Mouse (Mus musculus): ENCODE results near the gene Odf2. TPM values are rescaled to one million over a fixed set of nuclear protein-coding genes. Genes with fewer than 3 reads are reported as not detected.
A peak's percentile ranks its signal among the peaks of the same experiment; 100 is the strongest.

Odf2 gene
- total and polyA plus RNA-seq, 3 experiments, result 35.4 to 54.6 (median 48.6) TPM

GRCm38 (mm10) chr2:29869646-29870451 is 19.2 kb upstream of the Odf2 start (continued):
- no peak for TF ChIP-seq E2F4 (IDR thresholded peaks at IDR 0.05; ENCODE audit: insufficient replicate concordance, low read depth, low read length)
- TF ChIP-seq NELFE (IDR thresholded peaks at IDR 0.05; ENCODE audit: low read depth, low read length), result no peak
- TF ChIP-seq USF1 (IDR thresholded peaks at IDR 0.05; ENCODE audit: low read depth, low read length), result no peak
- peak; percentile 52; the same call in 1 of the 2 replicates for TF ChIP-seq RCOR1 (conservative IDR thresholded peaks at IDR 0.05; ENCODE audit: low read depth, low read length)
- no peak for TF ChIP-seq ZC3H11A (IDR thresholded peaks at IDR 0.05; ENCODE audit: low read depth, low read length)
- peak; percentile 71 for TF ChIP-seq IRF4 (IDR thresholded peaks at IDR 0.05; ENCODE audit: low read depth, low read length)
- TF ChIP-seq UBTF (IDR thresholded peaks at IDR 0.05; ENCODE audit: low read depth, low read length), result 0 out of 2 replicates have a peak, but pooled peaks have one; percentile 5

- no peaks in the 10 kb centered on the region for H3K9me3 ChIP-seq (replicated peaks; ENCODE audit: low read length)
- dilution Hi-C loops (cut with MboI; ENCODE audit: extremely low pct_ligation_motif_present, extremely low pct_unique_long_range_greater_than_20kb, low sequenced_read_pairs) (no loop called here), in situ Hi-C loops (cut with MboI; ENCODE audit: low pct_ligation_motif_present, low pct_unique_long_range_greater_than_20kb, low sequenced_read_pairs) (no loop called here)
- H3K79me2 ChIP-seq (replicated peaks; ENCODE audit: control insufficient read depth, extremely low read depth, insufficient read depth, poor library complexity, severe bottlenecking), result no peaks in the 10 kb centered on the region
- no peak overlapping the region for H3K4me2 ChIP-seq (ENCODE audit: insufficient read depth, low read depth, poor library complexity, severe bottlenecking)
- H3K27me3 ChIP-seq (replicated peaks), result peaks cover under 1% of the 10 kb centered on the region
- no peak overlapping the region for H3K27ac ChIP-seq (ENCODE audit: insufficient read depth, low read depth)
- peaks cover 3 to 29% of the 10 kb centered on the region in 2 experiments for H3K36me3 ChIP-seq (replicated peaks in 1 of 2; ENCODE audit: control insufficient read depth in 1 of 2, insufficient read depth in 1 of 2, low read length in 1 of 2)
- peaks cover 12 to 28% of the 10 kb centered on the region in 2 experiments for H3K4me1 ChIP-seq (ENCODE audit: control insufficient read depth in 1 of 2, insufficient read depth in 2 of 2)
- TF ChIP-seq ZKSCAN1 (IDR thresholded peaks at IDR 0.05; ENCODE audit: borderline replicate concordance, low read depth, low read length) (no peak), MEF2A (IDR thresholded peaks at IDR 0.05; ENCODE audit: borderline replicate concordance, low read depth, low read length) (no peak), MAFK (IDR thresholded peaks at IDR 0.05; ENCODE audit: insufficient replicate concordance, low read length) (no peak), NRF1 (IDR thresholded peaks at IDR 0.05; ENCODE audit: low read depth, low read length) (no peak), MAZ (IDR thresholded peaks at IDR 0.05; ENCODE audit: low read depth, low read length) (no peak), CTCF (conservative IDR thresholded peaks at IDR 0.05 in 1 of 2, IDR thresholded peaks at IDR 0.05 in 1 of 2; ENCODE audit: low read depth in 2 of 2, low read length in 2 of 2) (no peak), POLR2AphosphoS2 (IDR thresholded peaks at IDR 0.05; ENCODE audit: low read depth, low read length) (no peak), E2F4 (IDR thresholded peaks at IDR 0.05; ENCODE audit: insufficient replicate concordance, low read depth, low read length) (no peak), USF1 (IDR thresholded peaks at IDR 0.05; ENCODE audit: low read depth, low read length) (no peak), EP300 (IDR thresholded peaks at IDR 0.05; ENCODE audit: low read length) (no peak)
- H3K9ac ChIP-seq (ENCODE audit: insufficient read depth, low read depth), result no peak overlapping the region
- DNase-seq (ENCODE audit: extremely low read depth), result no peak
- no peak overlapping the region for H3K4me3 ChIP-seq (replicated peaks in 1 of 3; ENCODE audit: low read depth in 2 of 3, low read length in 2 of 3, poor library complexity in 1 of 3)
These were observed 16.3 kb upstream of the Odf2 start for GRCm38 (mm10) chr2:29872581-29873295.

Measured in CH12.LX (cell line).